Mouse (Mus musculus) testis, postnatal 10 days (tissue): ENCODE measurements around the gene Ccdc88c.
A peak's percentile ranks its signal among the peaks of the same experiment; 100 is the strongest.

ENCODE experiments used
- DNase-seq: peaks from one replicate; pipeline ENCODE4 v3.0.0; 2021; ENCODE audit warnings: low spot score

The Ccdc88c gene

GRCm38 (mm10) chr12:100925644-100926619 lies 102.9 kb downstream of the Ccdc88c start:
- DNase-seq = peak; percentile 68

DNA sequence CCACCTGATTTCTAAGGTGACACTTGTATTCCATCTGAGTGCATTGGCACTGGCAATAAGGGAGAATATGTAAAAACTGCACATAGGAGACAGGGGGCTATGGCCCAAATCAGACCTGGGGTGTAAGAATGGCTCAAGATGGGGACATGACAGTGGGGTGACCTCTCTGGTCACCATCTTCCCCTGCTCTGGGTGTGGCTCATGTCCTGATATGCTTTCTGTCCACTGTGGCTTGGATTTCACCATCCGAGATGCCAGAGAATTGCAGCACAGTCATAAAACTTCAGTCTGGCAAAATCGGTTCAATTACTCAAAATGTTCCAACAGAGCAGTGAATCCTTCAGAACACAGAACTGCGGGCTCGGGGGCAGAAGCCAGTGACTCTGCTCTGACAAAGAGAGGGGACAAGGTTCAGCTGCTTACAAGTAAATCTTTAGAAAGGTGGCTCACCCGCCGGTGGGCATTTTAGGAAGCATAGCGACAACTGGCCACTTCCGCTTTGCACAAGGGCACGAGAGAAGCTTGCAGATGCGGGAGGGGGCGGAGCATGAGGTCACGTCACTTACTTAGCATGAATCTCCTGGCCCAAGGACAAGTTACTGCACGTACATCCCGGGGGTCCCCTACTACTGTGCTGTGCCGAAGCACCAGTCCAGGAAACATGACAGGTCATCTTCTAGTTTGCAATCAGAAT lies 104.1 kb downstream of the Ccdc88c start:
- DNase-seq = no peak

DNA sequence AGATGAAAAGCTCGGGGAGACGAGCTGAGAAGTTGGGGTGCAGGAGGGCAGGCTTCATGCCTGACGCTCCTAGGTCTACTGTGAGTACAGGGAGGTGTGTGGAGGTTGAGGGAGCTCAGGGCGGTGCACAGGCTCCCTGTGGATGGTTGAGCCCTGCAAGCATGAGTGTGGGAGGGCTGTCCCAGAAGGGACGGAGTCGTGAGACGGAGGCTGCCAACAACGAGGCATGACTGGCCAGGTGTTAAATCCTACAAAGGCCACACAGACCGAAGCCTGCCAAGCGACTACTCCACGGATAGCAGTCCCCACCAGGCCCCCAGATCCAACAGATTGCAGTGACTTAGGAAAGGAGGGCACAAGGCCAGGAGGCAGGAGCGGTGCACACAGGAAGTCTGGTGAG lies 118.1 kb downstream of the Ccdc88c start:
- DNase-seq = no peak

GRCm38 (mm10) chr12:100909765-100910164 lies 119.1 kb downstream of the Ccdc88c start:
- DNase-seq = no peak

DNA sequence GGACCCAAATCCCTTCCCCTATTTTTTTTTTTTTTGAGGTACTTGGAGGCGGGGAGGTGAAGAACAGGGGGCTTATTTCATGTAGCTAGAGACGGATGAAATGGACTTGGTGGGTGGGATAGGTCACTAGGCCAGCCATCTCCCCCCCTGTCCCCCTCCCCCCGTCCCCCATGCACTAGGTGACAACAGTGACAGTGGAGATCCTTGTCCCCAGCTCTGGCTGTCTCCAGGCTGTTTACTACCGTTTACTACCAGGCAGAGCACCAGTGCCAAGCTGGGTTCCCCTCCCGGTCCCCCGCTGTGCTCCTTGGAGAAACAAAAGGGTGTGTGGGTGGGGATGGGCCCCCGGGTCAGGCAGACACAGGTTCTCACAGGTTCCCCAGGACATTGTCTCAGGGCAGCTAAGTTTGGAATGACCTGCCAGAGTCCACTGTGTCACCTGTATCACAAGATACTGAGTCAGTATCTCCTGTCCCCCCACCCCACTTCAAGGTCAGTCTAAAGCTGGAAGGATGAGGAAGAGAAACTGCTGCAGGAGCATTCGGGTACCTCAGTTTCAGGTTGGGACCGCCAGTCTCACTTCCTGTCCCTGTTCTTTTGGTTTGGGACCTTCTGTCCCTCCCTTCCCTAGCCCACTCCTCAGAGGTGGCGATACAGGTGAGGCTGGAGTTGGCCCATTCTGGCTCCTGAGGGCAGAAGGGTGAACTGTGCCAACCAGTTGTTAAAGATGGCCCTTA lies 120.4 kb downstream of the Ccdc88c start:
- no peak for DNase-seq

- DNase-seq = peak; percentile 59
Measured at GRCm38 (mm10) chr12:100907598-100908297, 121.1 kb downstream of the Ccdc88c start, which contains the start of gene Gpr68. TSS of gene Gpr68 (minus strand) at chr12:100908198.

DNA sequence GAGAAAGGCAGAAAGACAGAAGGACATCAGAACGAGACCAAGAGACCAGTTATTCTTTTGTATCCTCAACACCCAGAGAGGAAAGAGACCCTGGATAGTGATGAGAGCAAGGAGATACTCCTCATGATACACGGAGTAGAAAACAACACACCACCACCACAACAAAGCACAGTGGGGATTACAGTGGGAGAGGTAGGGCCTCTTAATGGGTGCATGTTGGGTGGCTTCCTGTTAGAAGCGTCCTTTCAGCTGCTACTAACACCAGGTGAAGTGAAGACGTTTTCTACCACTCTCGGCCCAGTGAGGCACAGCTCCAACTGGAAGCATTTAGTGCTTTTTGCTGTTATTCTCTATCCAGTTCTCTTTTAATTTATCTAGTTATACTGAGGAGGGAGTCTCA lies 122.0 kb downstream of the Ccdc88c start:
- DNase-seq = no peak

- DNase-seq = no peak
Measured at GRCm38 (mm10) chr12:100903761-100904160, 125.1 kb downstream of the Ccdc88c start.

DNA sequence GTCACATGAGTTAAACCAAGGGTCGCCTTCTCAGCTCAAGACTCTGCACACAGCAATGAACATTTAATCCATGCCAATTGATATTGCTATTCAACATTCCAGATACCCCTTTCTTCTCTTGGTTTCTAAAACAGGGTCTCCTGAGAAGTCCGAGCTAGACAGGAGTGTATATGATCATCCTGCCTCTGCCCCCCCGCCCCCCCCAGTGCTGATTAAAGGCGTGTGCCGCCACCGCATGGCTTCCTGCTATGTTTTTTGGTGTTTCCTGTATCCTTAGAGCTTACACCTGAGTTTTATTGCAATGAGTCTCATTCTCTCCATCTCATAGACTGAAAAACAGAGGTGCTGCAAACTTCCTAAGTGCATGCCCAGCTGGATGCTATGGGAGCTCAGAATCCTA lies 127.5 kb downstream of the Ccdc88c start:
- DNase-seq = no peak

GRCm38 (mm10) chr12:100900901-100901300 lies 128.0 kb downstream of the Ccdc88c start:
- no peak for DNase-seq

DNA sequence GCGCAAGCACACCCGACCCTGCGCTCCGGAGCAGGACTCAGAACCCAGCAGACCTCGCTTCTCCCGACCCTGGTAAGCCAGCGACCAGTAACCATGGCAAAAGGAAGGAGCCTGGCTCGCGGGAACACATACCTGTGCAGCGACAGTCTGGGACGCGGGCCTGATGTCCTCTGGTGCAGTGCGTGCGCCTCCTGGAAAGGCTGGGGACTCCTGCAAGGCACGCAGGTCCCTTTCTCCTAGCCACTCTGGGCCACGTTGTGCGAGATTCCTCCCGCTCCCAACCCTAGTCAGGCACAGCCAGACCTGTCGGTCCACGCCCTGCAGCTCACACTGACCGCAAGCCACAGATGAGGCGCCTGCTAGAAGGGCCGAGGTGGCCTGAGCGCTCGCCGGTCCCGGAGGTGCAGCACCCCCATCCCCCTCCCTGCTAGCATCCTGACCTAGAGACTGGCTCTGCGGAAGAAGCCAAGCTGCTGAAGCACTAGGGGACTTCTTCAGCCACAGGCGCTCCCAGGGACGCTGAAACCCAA lies 129.7 kb downstream of the Ccdc88c start:
- no peak for DNase-seq

GRCm38 (mm10) chr12:100897736-100898650 lies 130.9 kb downstream of the Ccdc88c start:
- DNase-seq = no peak

DNA sequence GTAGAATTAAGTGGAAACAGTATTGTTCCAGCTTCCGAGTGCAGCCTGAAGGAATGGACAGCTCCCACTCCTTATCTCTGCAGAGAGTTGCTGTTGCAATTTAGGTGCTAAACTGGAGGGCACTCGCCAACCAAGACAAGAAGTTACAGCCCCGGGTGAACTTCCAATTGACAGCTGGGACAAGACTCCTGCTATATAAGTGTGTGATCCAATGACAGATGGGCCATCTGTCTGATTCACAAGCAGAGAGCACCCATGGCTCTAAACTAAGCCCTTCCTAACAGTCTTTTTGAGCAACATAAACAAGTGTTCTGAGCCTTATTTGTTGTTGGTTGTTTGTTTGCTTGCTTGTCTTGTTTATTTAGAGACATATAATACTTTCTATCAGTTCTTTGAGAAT lies 132.2 kb downstream of the Ccdc88c start:
- no peak for DNase-seq

GRCm38 (mm10) chr12:100895504-100895903 lies 133.4 kb downstream of the Ccdc88c start:
- DNase-seq = no peak

DNA sequence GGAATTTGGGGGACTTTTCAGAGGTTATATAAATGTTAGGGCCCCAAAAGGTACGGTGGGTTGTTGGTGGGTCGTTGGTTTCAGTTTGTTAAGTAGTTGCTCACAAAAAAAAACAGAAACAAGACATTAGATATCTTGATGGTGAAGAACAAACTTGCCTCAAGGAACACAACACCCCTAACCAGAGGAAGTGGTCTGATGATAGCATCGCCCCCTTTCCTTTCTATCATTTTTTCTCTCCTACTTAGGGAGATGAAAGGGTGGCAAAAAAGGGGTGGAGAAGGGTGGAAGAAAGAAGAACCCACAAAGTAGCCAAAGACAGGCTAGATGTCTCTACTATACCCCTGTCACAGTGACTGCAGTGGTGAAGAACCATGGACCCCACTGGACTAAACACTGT lies 138.3 kb downstream of the Ccdc88c start:
- no peak for DNase-seq

- no peak for DNase-seq
Measured at GRCm38 (mm10) chr12:100887801-100888258, 141.0 kb downstream of the Ccdc88c start.

- no peak for DNase-seq
Measured at GRCm38 (mm10) chr12:100886877-100887276, 142.0 kb downstream of the Ccdc88c start.

DNA sequence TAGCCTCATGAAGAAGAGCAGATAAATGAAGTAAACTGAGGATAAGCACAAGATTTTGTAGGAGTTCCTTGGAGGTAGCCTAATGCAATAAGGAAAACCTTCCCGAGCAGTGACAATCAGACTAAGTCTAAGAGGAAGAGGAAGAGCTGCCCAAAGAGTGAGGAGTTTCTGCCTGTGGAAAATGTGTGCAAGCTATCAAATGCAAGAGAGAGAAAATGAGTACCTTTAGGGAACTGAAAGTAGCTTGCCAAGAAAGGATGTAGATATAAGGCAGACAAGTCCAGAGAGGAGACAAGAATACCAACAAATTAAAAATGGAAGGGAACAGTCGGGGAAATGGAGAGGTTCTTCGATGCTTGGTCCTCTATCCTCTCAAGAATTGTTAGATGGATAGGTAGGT lies 143.3 kb downstream of the Ccdc88c start:
- no peak for DNase-seq

- no peak for DNase-seq
Measured at GRCm38 (mm10) chr12:100883168-100883567, 145.7 kb downstream of the Ccdc88c start.

- no peak for DNase-seq
Measured at GRCm38 (mm10) chr12:100878556-100878955, 150.3 kb downstream of the Ccdc88c start.
